Mouse (Mus musculus): ENCODE results near the gene Fstl5. TPM values are rescaled to one million over a fixed set of nuclear protein-coding genes. Genes with fewer than 3 reads are reported as not detected.

The Fstl5 gene
- total and polyA plus RNA-seq, 3 experiments = not detected

- H3K27ac ChIP-seq (ENCODE audit: insufficient read depth, low read depth) = no peak overlapping the region
- H3K9ac ChIP-seq (ENCODE audit: insufficient read depth, low read depth) = no peak overlapping the region
- H3K4me3 ChIP-seq (replicated peaks in 1 of 3; ENCODE audit: low read depth in 2 of 3, low read length in 2 of 3, poor library complexity in 1 of 3) = no peak overlapping the region
- no peaks in the 10 kb centered on the region for H3K4me1 ChIP-seq (ENCODE audit: control insufficient read depth in 1 of 2, insufficient read depth in 2 of 2)
- H3K79me2 ChIP-seq (replicated peaks; ENCODE audit: control insufficient read depth, extremely low read depth, insufficient read depth, poor library complexity, severe bottlenecking) = no peaks in the 10 kb centered on the region
- in situ Hi-C loops (cut with MboI; ENCODE audit: low pct_ligation_motif_present, low pct_unique_long_range_greater_than_20kb, low sequenced_read_pairs) = no loop called here
- H3K27me3 ChIP-seq (replicated peaks) = no peaks in the 10 kb centered on the region
- no peaks in the 10 kb centered on the region for H3K36me3 ChIP-seq (replicated peaks in 1 of 2; ENCODE audit: control insufficient read depth in 1 of 2, insufficient read depth in 1 of 2, low read length in 1 of 2)
- no peak overlapping the region for H3K4me2 ChIP-seq (ENCODE audit: insufficient read depth, low read depth, poor library complexity, severe bottlenecking)
- dilution Hi-C loops (cut with MboI; ENCODE audit: extremely low pct_ligation_motif_present, extremely low pct_unique_long_range_greater_than_20kb, low sequenced_read_pairs) = no loop called here
- TF ChIP-seq RAD21 (IDR thresholded peaks at IDR 0.05; ENCODE audit: low read depth, low read length) (no peak), NELFE (IDR thresholded peaks at IDR 0.05; ENCODE audit: low read depth, low read length) (no peak)
- no peak for DNase-seq (ENCODE audit: extremely low read depth)
- peaks cover 9% of the 10 kb centered on the region for H3K9me3 ChIP-seq (replicated peaks; ENCODE audit: low read length)
Measured at GRCm38 (mm10) chr3:76620044-76620443, 546.0 kb downstream of the Fstl5 start.

GRCm38 (mm10) chr3:76654243-76654642 lies 580.2 kb downstream of the Fstl5 start:
- Histone ChIP-seq H3K4me3 (replicated peaks in 1 of 3; ENCODE audit: low read depth in 2 of 3, low read length in 2 of 3, poor library complexity in 1 of 3) (no peak overlapping the region), H3K9ac (ENCODE audit: insufficient read depth, low read depth) (no peak overlapping the region), H3K36me3 (replicated peaks in 1 of 2; ENCODE audit: control insufficient read depth in 1 of 2, insufficient read depth in 1 of 2, low read length in 1 of 2) (no peaks in the 10 kb centered on the region), H3K27me3 (replicated peaks) (no peaks in the 10 kb centered on the region), H3K4me2 (ENCODE audit: insufficient read depth, low read depth, poor library complexity, severe bottlenecking) (no peak overlapping the region), H3K79me2 (replicated peaks; ENCODE audit: control insufficient read depth, extremely low read depth, insufficient read depth, poor library complexity, severe bottlenecking) (no peaks in the 10 kb centered on the region), H3K4me1 (ENCODE audit: control insufficient read depth in 1 of 2, insufficient read depth in 2 of 2) (no peaks in the 10 kb centered on the region), H3K9me3 (replicated peaks; ENCODE audit: low read length) (peaks cover 10% of the 10 kb centered on the region), H3K27ac (ENCODE audit: insufficient read depth, low read depth) (no peak overlapping the region)
- no peak for TF ChIP-seq PAX5 (IDR thresholded peaks at IDR 0.05; ENCODE audit: low read length)
- no peak for TF ChIP-seq UBTF (IDR thresholded peaks at IDR 0.05; ENCODE audit: low read depth, low read length)
- TF ChIP-seq BHLHE40 (IDR thresholded peaks at IDR 0.05; ENCODE audit: low read depth, low read length) = no peak
- TF ChIP-seq TCF12 (IDR thresholded peaks at IDR 0.05; ENCODE audit: low read depth, low read length) = no peak
- no peak for TF ChIP-seq MAZ (IDR thresholded peaks at IDR 0.05; ENCODE audit: low read depth, low read length)
- no peak for TF ChIP-seq USF1 (IDR thresholded peaks at IDR 0.05; ENCODE audit: low read depth, low read length)
- TF ChIP-seq ZKSCAN1 (IDR thresholded peaks at IDR 0.05; ENCODE audit: borderline replicate concordance, low read depth, low read length) = no peak
- TF ChIP-seq MAFK (IDR thresholded peaks at IDR 0.05; ENCODE audit: insufficient replicate concordance, low read length) = no peak
- dilution Hi-C loops (cut with MboI; ENCODE audit: extremely low pct_ligation_motif_present, extremely low pct_unique_long_range_greater_than_20kb, low sequenced_read_pairs) = no loop called here
- in situ Hi-C loops (cut with MboI; ENCODE audit: low pct_ligation_motif_present, low pct_unique_long_range_greater_than_20kb, low sequenced_read_pairs) = no loop called here
- DNase-seq (ENCODE audit: extremely low read depth) = no peak

GRCm38 (mm10) chr3:76670859-76671258 lies 596.8 kb downstream of the Fstl5 start:
- Histone ChIP-seq H3K9ac (ENCODE audit: insufficient read depth, low read depth) (no peak overlapping the region), H3K4me3 (replicated peaks in 1 of 3; ENCODE audit: low read depth in 2 of 3, low read length in 2 of 3, poor library complexity in 1 of 3) (no peak overlapping the region), H3K4me1 (ENCODE audit: control insufficient read depth in 1 of 2, insufficient read depth in 2 of 2) (no peaks in the 10 kb centered on the region), H3K36me3 (replicated peaks in 1 of 2; ENCODE audit: control insufficient read depth in 1 of 2, insufficient read depth in 1 of 2, low read length in 1 of 2) (no peaks in the 10 kb centered on the region), H3K79me2 (replicated peaks; ENCODE audit: control insufficient read depth, extremely low read depth, insufficient read depth, poor library complexity, severe bottlenecking) (no peaks in the 10 kb centered on the region), H3K27ac (ENCODE audit: insufficient read depth, low read depth) (no peak overlapping the region), H3K9me3 (replicated peaks; ENCODE audit: low read length) (peaks cover 10% of the 10 kb centered on the region), H3K27me3 (replicated peaks) (no peaks in the 10 kb centered on the region), H3K4me2 (ENCODE audit: insufficient read depth, low read depth, poor library complexity, severe bottlenecking) (no peak overlapping the region)
- DNase-seq (ENCODE audit: extremely low read depth) = no peak
- dilution Hi-C loops (cut with MboI; ENCODE audit: extremely low pct_ligation_motif_present, extremely low pct_unique_long_range_greater_than_20kb, low sequenced_read_pairs) = no loop called here
- TF ChIP-seq IRF4 (IDR thresholded peaks at IDR 0.05; ENCODE audit: low read depth, low read length) (no peak), TCF12 (IDR thresholded peaks at IDR 0.05; ENCODE audit: low read depth, low read length) (no peak), USF1 (IDR thresholded peaks at IDR 0.05; ENCODE audit: low read depth, low read length) (no peak)
- in situ Hi-C loops (cut with MboI; ENCODE audit: low pct_ligation_motif_present, low pct_unique_long_range_greater_than_20kb, low sequenced_read_pairs) = no loop called here

All from CH12.LX (cell line).